Mouse (Mus musculus) ES-E14 (cell line): ENCODE measurements at regions not wholly inside any gene's neighbourhood (a gene's known extent, or its start where the extent isn't known, plus 50 kb on each side); places are given as distances from the start of the nearest gene placed in this dataset.

ENCODE experiments used
- DNase-seq: peaks from one replicate; pipeline ENCODE4 v3.0.0-alpha.2; 2013; ENCODE audit warnings: low read depth, low spot score
- H3K27ac ChIP-seq: 2 replicates; pipeline ENCODE4 v1.5.1; 2012; ENCODE audit warnings: low read depth, mild to moderate bottlenecking, low read length, moderate library complexity, mixed read lengths; ENCODE audit not compliant: poor library complexity, insufficient read depth, severe bottlenecking
- H3K36me3 ChIP-seq: 2 replicates; pipeline ENCODE4 v1.6.1; 2012; ENCODE audit warnings: mild to moderate bottlenecking, low read length, moderate library complexity, mixed read lengths; ENCODE audit not compliant: control insufficient read depth, poor library complexity, insufficient read depth, severe bottlenecking
- H3K4me1 ChIP-seq, 2 experiments: fragments of 150-350 bp in 1 of 2; sonication (generic) in 1 of 2; 2 replicates each; pipeline ENCODE4 v1.6.1; 2012; ENCODE audit warnings: low read length in 2 of 2, mild to moderate bottlenecking in 1 of 2, mixed read lengths in 1 of 2; ENCODE audit not compliant: control insufficient read depth in 2 of 2, insufficient read depth in 2 of 2, poor library complexity in 1 of 2
- H3K4me3 ChIP-seq, 2 experiments: fragments of 150-350 bp in 1 of 2; sonication (generic) in 1 of 2; 2 replicates each; pipeline ENCODE4 v1.5.1; 2012; ENCODE audit warnings: low read length in 2 of 2, low read depth in 1 of 2, mild to moderate bottlenecking in 1 of 2, mixed read lengths in 1 of 2; ENCODE audit not compliant: insufficient read depth in 1 of 2, poor library complexity in 1 of 2, severe bottlenecking in 1 of 2
- H3K9ac ChIP-seq: 2 replicates; pipeline ENCODE4 v1.6.1; 2012; ENCODE audit warnings: low read depth, mild to moderate bottlenecking, low read length, mixed read lengths; ENCODE audit not compliant: poor library complexity, insufficient read depth, severe bottlenecking
- H3K9me3 ChIP-seq: fragments of 150-350 bp; sonication (generic); 2 replicates; pipeline ENCODE4 v1.6.1; 2012; ENCODE audit warnings: low read depth, mild to moderate bottlenecking, low read length; ENCODE audit not compliant: control insufficient read depth, insufficient read depth
- CHD2 ChIP-seq: IDR thresholded peaks from 2 replicates; pipeline ENCODE4 v1.6.1; 2014; ENCODE audit warnings: mild to moderate bottlenecking, low read depth, low read length, inconsistent platforms
- HCFC1 ChIP-seq: IDR thresholded peaks from 2 replicates; pipeline ENCODE4 v1.6.1; 2012; ENCODE audit warnings: low read length, inconsistent platforms, borderline replicate concordance; ENCODE audit not compliant: insufficient read depth
- MAFK ChIP-seq: IDR thresholded peaks from 2 replicates; pipeline ENCODE4 v1.6.1; 2014; ENCODE audit warnings: mild to moderate bottlenecking, low read depth, low read length, inconsistent platforms; ENCODE audit not compliant: insufficient read depth
- ZC3H11A ChIP-seq: IDR thresholded peaks from 2 replicates; pipeline ENCODE4 v1.6.1; 2012; ENCODE audit warnings: low read depth, mild to moderate bottlenecking, inconsistent platforms, low read length, borderline replicate concordance
- ZNF384 ChIP-seq: IDR thresholded peaks from 2 replicates; pipeline ENCODE4 v1.6.1; 2012; ENCODE audit warnings: low read depth, low read length, inconsistent platforms
- in situ Hi-C, 2 experiments: fragments of 600-800 bp; cut with MboI; formaldehyde crosslinking; loops; one replicate each; pipeline ENCODE4 v1.15.1; 2025; ENCODE audit warnings: low sequenced_read_pairs in 2 of 2, inconsistent platforms in 1 of 2; ENCODE audit not compliant: unreplicated experiment in 2 of 2

GRCm38 (mm10) chr7:71533109-71533508 lies 181.8 kb upstream of the Gm10295 start:
- in situ Hi-C loops, result no loop called here
- no peak overlapping the region for H3K4me3 ChIP-seq
- no peaks in the 10 kb centered on the region for H3K36me3 ChIP-seq
- no peaks in the 10 kb centered on the region for H3K4me1 ChIP-seq
- no peak for TF ChIP-seq ZNF384
- no peak for TF ChIP-seq ZC3H11A
- no peak for TF ChIP-seq CHD2
- no peak for TF ChIP-seq MAFK
- no peak for TF ChIP-seq HCFC1
- DNase-seq, result no peak
- H3K9me3 ChIP-seq, result no peaks in the 10 kb centered on the region
- H3K27ac ChIP-seq, result no peak overlapping the region
- no peak overlapping the region for H3K9ac ChIP-seq

GRCm38 (mm10) chr7:71531496-71531895 lies 180.2 kb upstream of the Gm10295 start:
- H3K4me3 ChIP-seq, result no peak overlapping the region
- H3K9me3 ChIP-seq, result no peaks in the 10 kb centered on the region
- H3K27ac ChIP-seq, result no peak overlapping the region
- in situ Hi-C loops, result no loop called here
- no peak overlapping the region for H3K9ac ChIP-seq
- no peak for DNase-seq
- TF ChIP-seq ZNF384 (no peak), HCFC1 (no peak), CHD2 (no peak), ZC3H11A (no peak), MAFK (no peak)
- no peaks in the 10 kb centered on the region for H3K36me3 ChIP-seq
- H3K4me1 ChIP-seq, result no peaks in the 10 kb centered on the region

GRCm38 (mm10) chr7:71530922-71531321 lies 179.6 kb upstream of the Gm10295 start:
- Histone ChIP-seq H3K9me3 (no peaks in the 10 kb centered on the region), H3K4me3 (no peak overlapping the region), H3K4me1 (no peaks in the 10 kb centered on the region), H3K36me3 (no peaks in the 10 kb centered on the region), H3K9ac (no peak overlapping the region), H3K27ac (no peak overlapping the region)
- DNase-seq, result no peak
- in situ Hi-C loops, result no loop called here
- TF ChIP-seq CHD2, result no peak
- TF ChIP-seq ZC3H11A, result no peak
- TF ChIP-seq ZNF384, result no peak
- no peak for TF ChIP-seq HCFC1
- no peak for TF ChIP-seq MAFK

GRCm38 (mm10) chr7:71526152-71526551 lies 174.9 kb upstream of the Gm10295 start:
- H3K4me1 ChIP-seq, result no peaks in the 10 kb centered on the region
- H3K27ac ChIP-seq, result no peak overlapping the region
- H3K9ac ChIP-seq, result no peak overlapping the region
- DNase-seq, result no peak
- in situ Hi-C loops, result no loop called here
- TF ChIP-seq ZNF384 (no peak), MAFK (no peak), ZC3H11A (no peak), HCFC1 (no peak), CHD2 (no peak)
- no peak overlapping the region for H3K4me3 ChIP-seq
- no peaks in the 10 kb centered on the region for H3K9me3 ChIP-seq
- no peaks in the 10 kb centered on the region for H3K36me3 ChIP-seq

- Histone ChIP-seq H3K36me3 (no peaks in the 10 kb centered on the region), H3K9ac (no peak overlapping the region), H3K9me3 (no peaks in the 10 kb centered on the region), H3K27ac (no peak overlapping the region), H3K4me1 (no peaks in the 10 kb centered on the region), H3K4me3 (no peak overlapping the region)
- in situ Hi-C loops, result no loop called here
- TF ChIP-seq CHD2 (no peak), ZNF384 (no peak), HCFC1 (no peak), ZC3H11A (no peak), MAFK (no peak)
- no peak for DNase-seq
Observed at GRCm38 (mm10) chr7:71524577-71525126, 173.4 kb upstream of the Gm10295 start.
